Mouse (Mus musculus) MEL (cell line): ENCODE measurements around the gene Inpp4a. TPM values are rescaled to one million over a fixed set of nuclear protein-coding genes. Genes with fewer than 3 reads are reported as not detected.

Experiments
- DNase-seq: peaks from one replicate; pipeline ENCODE4 v3.0.0; 2011; ENCODE audit warnings: low read depth, low spot score
- H3K27ac ChIP-seq: 2 replicates; pipeline ENCODE4 v1.5.1; 2012; ENCODE audit warnings: low read depth, mild to moderate bottlenecking, control low read depth, low read length, moderate library complexity; ENCODE audit not compliant: control insufficient read depth
- H3K27me3 ChIP-seq, 2 experiments: fragments of 150-350 bp in 1 of 2; sonication (generic) in 1 of 2; 2 replicates each; pipeline ENCODE4 v1.6.1; 2012; ENCODE audit warnings: low read length in 2 of 2, mild to moderate bottlenecking in 2 of 2, improper control_type of control experiment in 1 of 2, moderate library complexity in 1 of 2; ENCODE audit not compliant: insufficient read depth in 2 of 2, control insufficient read depth in 1 of 2
- H3K36me3 ChIP-seq, 2 experiments: 2 replicates each; pipeline ENCODE4 v1.6.1; 2012 to 2014; ENCODE audit warnings: low read length in 2 of 2, improper control_type of control experiment in 1 of 2, inconsistent platforms in 1 of 2, mild to moderate bottlenecking in 1 of 2; ENCODE audit not compliant: insufficient read depth in 2 of 2, control insufficient read depth in 1 of 2
- H3K4me1 ChIP-seq, 2 experiments: fragments of 150-350 bp in 1 of 2; sonication (generic) in 1 of 2; 2 replicates each; pipeline ENCODE4 v1.6.1; 2012; ENCODE audit warnings: low read length in 2 of 2, improper control_type of control experiment in 1 of 2, mild to moderate bottlenecking in 1 of 2; ENCODE audit not compliant: insufficient read depth in 2 of 2, control insufficient read depth in 1 of 2
- H3K4me3 ChIP-seq, 2 experiments: fragments of 150-350 bp in 1 of 2; sonication (generic) in 1 of 2; 2 replicates each; pipeline ENCODE4 v1.5.1; 2012; ENCODE audit warnings: low read depth in 2 of 2, low read length in 2 of 2, mild to moderate bottlenecking in 2 of 2, moderate library complexity in 2 of 2, control low read depth in 1 of 2, improper control_type of control experiment in 1 of 2; ENCODE audit not compliant: control insufficient read depth in 1 of 2, insufficient read depth in 1 of 2
- H3K79me2 ChIP-seq: 2 replicates; pipeline ENCODE4 v1.6.1; 2012; ENCODE audit warnings: mild to moderate bottlenecking, low read length, moderate library complexity; ENCODE audit not compliant: control insufficient read depth, poor library complexity, insufficient read depth
- H3K9ac ChIP-seq: 2 replicates; pipeline ENCODE4 v1.6.1; 2012; ENCODE audit warnings: low read depth, mild to moderate bottlenecking, control low read depth, low read length, moderate library complexity; ENCODE audit not compliant: control insufficient read depth, poor library complexity, severe bottlenecking
- H3K9me3 ChIP-seq: fragments of 150-350 bp; sonication (generic); replicated peaks from 2 replicates; pipeline ENCODE4 v1.6.1; 2012; ENCODE audit warnings: mild to moderate bottlenecking, low read length, improper control_type of control experiment, moderate library complexity; ENCODE audit not compliant: insufficient read depth
- CHD1 ChIP-seq: IDR thresholded peaks from 2 replicates; pipeline ENCODE4 v1.6.1; 2012; ENCODE audit warnings: low read depth, mild to moderate bottlenecking, inconsistent platforms, low read length, improper control_type of control experiment
- CTCF ChIP-seq, 3 experiments: IDR thresholded peaks in 2 of 3; conservative IDR thresholded peaks in 1 of 3; 2 replicates each; pipeline ENCODE4 v1.5.1; 2011 to 2012; ENCODE audit warnings: low read length in 3 of 3, low read depth in 2 of 3, mild to moderate bottlenecking in 2 of 3, improper control_type of control experiment in 1 of 3, inconsistent platforms in 1 of 3, mixed read lengths in 1 of 3, moderate library complexity in 1 of 3; ENCODE audit not compliant: control insufficient read depth in 1 of 3, insufficient read depth in 1 of 3, poor library complexity in 1 of 3, severe bottlenecking in 1 of 3
- ELF1 ChIP-seq: IDR thresholded peaks from 2 replicates; pipeline ENCODE4 v1.6.1; 2014; ENCODE audit warnings: low read depth, mild to moderate bottlenecking, inconsistent platforms, low read length, improper control_type of control experiment, moderate library complexity
- EP300 ChIP-seq, 2 experiments: IDR thresholded peaks; 2 replicates each; pipeline ENCODE4 v1.6.1; 2011; ENCODE audit warnings: improper control_type of control experiment in 2 of 2, low read length in 2 of 2, low read depth in 1 of 2, mild to moderate bottlenecking in 1 of 2
- GABPA ChIP-seq: IDR thresholded peaks from 2 replicates; pipeline ENCODE4 v1.6.1; 2012; ENCODE audit warnings: low read depth, mild to moderate bottlenecking, inconsistent platforms, low read length, improper control_type of control experiment, moderate library complexity
- GATA1 ChIP-seq: IDR thresholded peaks from 2 replicates; pipeline ENCODE4 v1.6.1; 2011; ENCODE audit warnings: low read depth, low read length, improper control_type of control experiment
- JUND ChIP-seq: IDR thresholded peaks from 2 replicates; pipeline ENCODE4 v1.6.1; 2011; ENCODE audit warnings: low read depth, mild to moderate bottlenecking, improper control_type of control experiment, low read length
- KAT2A ChIP-seq: conservative IDR thresholded peaks from 2 replicates; pipeline ENCODE4 v1.6.1; 2012; ENCODE audit warnings: low read depth, low read length, improper control_type of control experiment, inconsistent platforms
- MAFK ChIP-seq: IDR thresholded peaks from 2 replicates; pipeline ENCODE4 v1.6.1; 2011; ENCODE audit warnings: low read depth, mild to moderate bottlenecking, low read length, improper control_type of control experiment, borderline replicate concordance
- MAX ChIP-seq: IDR thresholded peaks from 2 replicates; pipeline ENCODE4 v1.6.1; 2011; ENCODE audit warnings: low read length, improper control_type of control experiment
- MEF2A ChIP-seq: IDR thresholded peaks from 2 replicates; pipeline ENCODE4 v1.6.1; 2014; ENCODE audit warnings: low read depth, mild to moderate bottlenecking, inconsistent platforms, low read length, improper control_type of control experiment; ENCODE audit not compliant: poor library complexity, insufficient replicate concordance, severe bottlenecking; ENCODE audit errors: extremely low read depth
- MXI1 ChIP-seq: IDR thresholded peaks from 2 replicates; pipeline ENCODE4 v1.6.1; 2011; ENCODE audit warnings: mild to moderate bottlenecking, low read depth, low read length, improper control_type of control experiment
- MYB ChIP-seq: IDR thresholded peaks from 2 replicates; pipeline ENCODE4 v1.6.1; 2011; ENCODE audit warnings: mild to moderate bottlenecking, low read depth, low read length, improper control_type of control experiment
- POLR2AphosphoS2 ChIP-seq: IDR thresholded peaks from 2 replicates; pipeline ENCODE4 v1.6.1; 2011; ENCODE audit warnings: low read length, improper control_type of control experiment
- SIN3A ChIP-seq: IDR thresholded peaks from 2 replicates; pipeline ENCODE4 v1.6.1; 2012; ENCODE audit warnings: low read length, improper control_type of control experiment, inconsistent platforms
- SMC3 ChIP-seq: IDR thresholded peaks from 2 replicates; pipeline ENCODE4 v1.6.1; 2011; ENCODE audit warnings: low read depth, low read length, improper control_type of control experiment
- ZC3H11A ChIP-seq: IDR thresholded peaks from 2 replicates; pipeline ENCODE4 v1.6.1; 2012; ENCODE audit warnings: low read depth, mild to moderate bottlenecking, inconsistent platforms, low read length, improper control_type of control experiment
- polyA plus RNA-seq, 2 experiments: library from polyadenylated mRNA; stranded (reverse) in 1 of 2; unstranded in 1 of 2; fragments of >175 nt in 1 of 2; fragments of >200 nt in 1 of 2; gene quantifications; 2 replicates each; pipeline versions ENCODE4 v1.2.1 to v1.2.4; 2012; ENCODE audit warnings: low replicate concordance in 2 of 2, low read depth in 1 of 2; ENCODE audit not compliant: insufficient read length in 2 of 2, insufficient read depth in 1 of 2, missing spikeins in 1 of 2
- total RNA-seq: library from RNA; depleted of rRNA; stranded (reverse); fragments of 300-350 nt; gene quantifications from 2 replicates; pipeline ENCODE4 v1.2.3, GENCODE M21; 2012

The Inpp4a gene
- total and polyA plus RNA-seq, 3 experiments = 1.6 to 5.0 TPM; not detected in 1

- Histone ChIP-seq H3K4me3 (no peak overlapping the region), H3K4me1 (no peaks in the 10 kb centered on the region), H3K27me3 (peaks cover 0 to 2% of the 10 kb centered on the region in 2 experiments; a peak in 1 of 4 replicates), H3K9ac (no peak overlapping the region), H3K79me2 (no peaks in the 10 kb centered on the region), H3K27ac (no peak overlapping the region), H3K36me3 (no peaks in the 10 kb centered on the region), H3K9me3 (no peaks in the 10 kb centered on the region)
- TF ChIP-seq SMC3 = no peak
- no peak for TF ChIP-seq MXI1
- no peak for TF ChIP-seq KAT2A
- TF ChIP-seq ELF1 = no peak
- TF ChIP-seq MYB = no peak
- no peak for TF ChIP-seq GATA1
- no peak for TF ChIP-seq GABPA
- TF ChIP-seq SIN3A = no peak
- no peak for TF ChIP-seq CTCF (IDR thresholded peaks at IDR 0.05 in 2 of 3, conservative IDR thresholded peaks at IDR 0.05 in 1 of 3; ENCODE audit: control insufficient read depth in 1 of 3, insufficient read depth in 1 of 3, low read depth in 2 of 3, low read length in 3 of 3, poor library complexity in 1 of 3, severe bottlenecking in 1 of 3)
- no peak for TF ChIP-seq CHD1
- TF ChIP-seq MAFK = no peak
- DNase-seq = no peak
Measured at GRCm38 (mm10) chr1:37286556-37286955, 13.1 kb upstream of the Inpp4a start.

GRCm38 (mm10) chr1:37287748-37288147 is 11.9 kb upstream of the Inpp4a start:
- no peaks in the 10 kb centered on the region for H3K4me1 ChIP-seq
- H3K27ac ChIP-seq = no peak overlapping the region
- TF ChIP-seq MEF2A = no peak
- no peak for TF ChIP-seq MYB
- no peak for TF ChIP-seq MXI1
- no peak for TF ChIP-seq ELF1
- TF ChIP-seq EP300 (IDR thresholded peaks at IDR 0.05; ENCODE audit: low read depth in 1 of 2, low read length in 2 of 2) = no peak
- TF ChIP-seq ZC3H11A = no peak
- TF ChIP-seq JUND = no peak
- no peak for TF ChIP-seq GATA1
- TF ChIP-seq GABPA = no peak
- no peak for TF ChIP-seq POLR2AphosphoS2
- TF ChIP-seq MAX = no peak
- no peak overlapping the region for H3K9ac ChIP-seq
- no peak overlapping the region for H3K4me3 ChIP-seq
- no peaks in the 10 kb centered on the region for H3K79me2 ChIP-seq
- no peaks in the 10 kb centered on the region for H3K36me3 ChIP-seq
- H3K27me3 ChIP-seq = peaks cover 0 to 2% of the 10 kb centered on the region in 2 experiments; a peak in 1 of 4 replicates
- no peaks in the 10 kb centered on the region for H3K9me3 ChIP-seq
- DNase-seq = no peak
